Mouse (Mus musculus) heart, embryonic 16.5 days (tissue): Measurements from ENCODE around the gene Ddx43. TPM values are rescaled to one million over a fixed set of nuclear protein-coding genes. Genes with fewer than 3 reads are reported as not detected.
A peak's percentile ranks its signal among the peaks of the same experiment; 100 is the strongest.

ENCODE experiments used
- ATAC-seq: fragments of 200-750 bp; cut with Nextera tagmentation; replicated peaks from 2 replicates; pipeline ENCODE4 v1.8.0; 2017; ENCODE audit warnings: moderate number of reproducible peaks; ENCODE audit not compliant: insufficient read depth, low FRiP score; ENCODE audit errors: extremely low read depth
- H3K27ac ChIP-seq: fragments of 300-500 bp; sonication (generic); 2 replicates; pipeline ENCODE4 v1.5.1; 2014; ENCODE audit warnings: mild to moderate bottlenecking, low read length, control low read depth, moderate library complexity
- H3K27me3 ChIP-seq: fragments of 300-500 bp; sonication (generic); 2 replicates; pipeline ENCODE4 v1.6.1; 2014; ENCODE audit warnings: low read length, mixed read lengths; ENCODE audit not compliant: control insufficient read depth, insufficient read depth
- H3K36me3 ChIP-seq: fragments of 300-500 bp; sonication (generic); 2 replicates; pipeline ENCODE4 v1.6.1; 2014; ENCODE audit not compliant: control insufficient read depth, insufficient read depth
- H3K4me1 ChIP-seq: fragments of 300-500 bp; sonication (generic); 2 replicates; pipeline ENCODE4 v1.6.1; 2014; ENCODE audit warnings: low read length, mixed read lengths; ENCODE audit not compliant: control insufficient read depth, insufficient read depth
- H3K4me2 ChIP-seq: fragments of 300-500 bp; sonication (generic); 2 replicates; pipeline ENCODE4 v1.6.1; 2014; ENCODE audit warnings: low read depth, mild to moderate bottlenecking, control low read depth, low read length
- H3K4me3 ChIP-seq: fragments of 300-500 bp; sonication (generic); 2 replicates; pipeline ENCODE4 v1.5.1; 2014; ENCODE audit warnings: mild to moderate bottlenecking, control low read depth, low read length
- H3K9ac ChIP-seq: fragments of 300-500 bp; sonication (generic); 2 replicates; pipeline ENCODE4 v1.6.1; 2014; ENCODE audit warnings: low read length, control low read depth
- H3K9me3 ChIP-seq: fragments of 300-500 bp; sonication (generic); replicated peaks from 2 replicates; pipeline ENCODE4 v1.6.1; 2016; ENCODE audit warnings: low read length; ENCODE audit not compliant: control insufficient read depth
- WGBS: fragments of 180-500 bp; shearing (Covaris S2); extraction: QIAGEN DNeasy Blood & Tissue Kit; methylation state at CpG from one replicate; pipeline ENCODE4 v1.1.7; 2014; 5-methylcytosine and 5-hydroxymethylcytosine counted together
- polyA plus RNA-seq: library from polyadenylated mRNA; unstranded; fragments of >200 nt; fragmentation: Nextera tagmentation; extraction: Ambion mirVana; gene quantifications from 2 replicates; pipeline ENCODE4 v1.2.1, GENCODE M21; 2015

The Ddx43 gene
- polyA plus RNA-seq, 1 experiment from 2014 or later: 0.08 TPM

DNA sequence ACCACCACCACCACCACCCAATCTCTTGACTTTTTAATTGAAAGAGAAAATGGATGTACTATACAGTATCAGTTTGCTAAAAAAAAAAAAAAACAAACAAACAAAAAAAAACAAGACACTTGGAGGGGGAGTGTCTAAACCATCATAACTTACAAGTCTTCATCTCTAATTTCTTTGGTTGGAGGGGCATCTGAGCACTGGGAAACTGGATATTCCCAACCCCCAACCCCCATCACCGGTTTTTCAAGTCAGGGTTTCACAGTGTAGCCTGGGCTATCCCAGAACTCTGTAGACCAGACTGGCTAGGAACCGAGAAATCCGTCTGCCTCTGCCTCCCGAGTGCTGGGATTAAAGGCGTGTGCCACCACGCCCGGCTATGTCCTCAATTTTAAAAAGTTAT lies 25.8 kb upstream of the Ddx43 start:
- no peak for ATAC-seq
- H3K9ac ChIP-seq: no peak overlapping the region
- no peaks in the 10 kb centered on the region for H3K4me1 ChIP-seq
- no peaks in the 10 kb centered on the region for H3K27me3 ChIP-seq
- H3K36me3 ChIP-seq: no peaks in the 10 kb centered on the region
- H3K27ac ChIP-seq: no peak overlapping the region
- H3K9me3 ChIP-seq: no peaks in the 10 kb centered on the region
- no peak overlapping the region for H3K4me3 ChIP-seq
- H3K4me2 ChIP-seq: no peak overlapping the region
- 85% methylated on average over 7 of the region's 7 CpGs for WGBS

DNA sequence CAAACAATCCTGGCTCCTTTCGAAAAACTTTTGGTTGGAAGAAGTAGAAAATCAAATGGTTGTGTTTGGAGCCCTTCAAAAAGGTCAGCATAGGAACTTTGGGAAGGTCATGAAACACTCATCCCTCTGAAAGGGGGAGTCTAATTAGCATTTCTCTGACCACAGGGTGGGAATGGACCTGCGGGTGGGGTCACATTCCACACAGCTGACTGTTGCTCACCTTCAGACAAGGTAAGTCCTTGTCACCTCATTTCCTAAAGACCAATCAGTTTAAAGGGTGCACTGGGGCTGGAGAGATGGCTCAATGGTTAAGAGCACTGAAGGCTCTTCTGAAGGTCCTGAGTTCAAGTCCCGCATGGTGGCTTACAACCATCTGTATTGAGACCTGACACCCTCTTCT lies 24.1 kb upstream of the Ddx43 start:
- no peak for ATAC-seq
- H3K27me3 ChIP-seq: no peaks in the 10 kb centered on the region
- no peak overlapping the region for H3K4me2 ChIP-seq
- no peak overlapping the region for H3K27ac ChIP-seq
- no peak overlapping the region for H3K9ac ChIP-seq
- H3K4me3 ChIP-seq: no peak overlapping the region
- H3K4me1 ChIP-seq: no peaks in the 10 kb centered on the region
- no peaks in the 10 kb centered on the region for H3K9me3 ChIP-seq
- 94% methylated on average over 3 of the region's 3 CpGs for WGBS
- H3K36me3 ChIP-seq: no peaks in the 10 kb centered on the region

DNA sequence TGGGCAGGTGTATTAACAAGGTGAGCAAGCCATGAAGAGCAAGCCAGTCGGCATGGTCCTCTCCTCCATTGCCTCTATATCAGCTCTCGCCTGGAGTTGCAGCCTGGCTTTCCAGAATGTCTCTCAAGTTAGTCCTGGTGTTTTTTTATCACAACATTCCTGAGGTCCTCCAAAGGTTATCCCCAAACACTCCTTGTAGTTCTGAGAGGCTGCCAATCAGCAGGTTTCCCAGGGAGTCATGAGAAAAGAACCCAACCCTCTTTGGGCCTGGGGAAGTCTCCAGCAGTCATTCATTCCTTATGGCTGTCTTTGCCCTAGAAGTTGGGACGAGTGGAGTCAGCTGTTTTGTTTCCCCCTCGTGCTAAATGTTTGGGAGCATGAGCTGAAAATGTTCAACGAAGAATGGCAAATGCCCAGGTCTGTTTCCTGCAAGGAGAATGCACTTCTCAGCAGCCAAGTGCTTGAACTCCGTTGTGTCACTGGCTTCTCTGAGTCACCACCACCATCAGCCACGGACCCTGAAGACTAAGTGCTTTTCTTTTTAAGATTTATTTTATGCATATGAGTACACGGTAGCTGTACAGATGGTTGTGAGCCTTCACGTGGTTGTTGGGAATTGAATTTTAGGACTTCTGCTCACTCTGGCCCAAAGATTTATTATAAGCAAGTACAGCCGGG lies 22.6 kb upstream of the Ddx43 start:
- H3K4me1 ChIP-seq: peaks cover 1% of the 10 kb centered on the region
- H3K4me2 ChIP-seq: no peak overlapping the region
- 55% methylated on average over 10 of the region's 10 CpGs for WGBS
- no peak overlapping the region for H3K4me3 ChIP-seq
- H3K9ac ChIP-seq: no peak overlapping the region
- H3K36me3 ChIP-seq: no peaks in the 10 kb centered on the region
- H3K27ac ChIP-seq: no peak overlapping the region
- no peaks in the 10 kb centered on the region for H3K27me3 ChIP-seq
- no peaks in the 10 kb centered on the region for H3K9me3 ChIP-seq
- no peak for ATAC-seq

DNA sequence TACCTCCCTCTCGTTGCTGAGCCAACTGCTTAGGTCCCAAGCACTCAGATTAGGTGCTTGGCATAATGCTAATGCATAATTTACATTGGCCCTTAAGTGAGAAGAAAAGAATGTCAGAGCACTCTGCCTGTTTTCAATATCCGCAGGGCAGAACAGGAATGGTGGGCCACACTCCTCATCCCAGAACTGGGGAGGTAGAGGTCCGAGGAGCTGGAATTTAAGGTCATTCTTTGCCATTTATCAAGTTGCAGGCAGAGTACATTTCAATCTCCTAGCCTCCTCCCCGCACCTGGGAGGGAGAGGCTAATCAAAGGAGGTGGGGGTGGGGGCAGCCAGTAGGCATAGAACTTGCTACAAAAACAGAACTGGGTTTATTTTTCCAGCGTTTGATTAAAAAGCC lies 21.2 kb upstream of the Ddx43 start:
- Histone ChIP-seq H3K36me3 (no peaks in the 10 kb centered on the region), H3K27me3 (no peaks in the 10 kb centered on the region), H3K4me1 (peaks cover 5% of the 10 kb centered on the region), H3K9me3 (no peaks in the 10 kb centered on the region), H3K27ac (no peak overlapping the region), H3K4me2 (no peak overlapping the region), H3K4me3 (no peak overlapping the region), H3K9ac (no peak overlapping the region)
- ATAC-seq: no peak
- 49% methylated on average over 5 of the region's 5 CpGs for WGBS

DNA sequence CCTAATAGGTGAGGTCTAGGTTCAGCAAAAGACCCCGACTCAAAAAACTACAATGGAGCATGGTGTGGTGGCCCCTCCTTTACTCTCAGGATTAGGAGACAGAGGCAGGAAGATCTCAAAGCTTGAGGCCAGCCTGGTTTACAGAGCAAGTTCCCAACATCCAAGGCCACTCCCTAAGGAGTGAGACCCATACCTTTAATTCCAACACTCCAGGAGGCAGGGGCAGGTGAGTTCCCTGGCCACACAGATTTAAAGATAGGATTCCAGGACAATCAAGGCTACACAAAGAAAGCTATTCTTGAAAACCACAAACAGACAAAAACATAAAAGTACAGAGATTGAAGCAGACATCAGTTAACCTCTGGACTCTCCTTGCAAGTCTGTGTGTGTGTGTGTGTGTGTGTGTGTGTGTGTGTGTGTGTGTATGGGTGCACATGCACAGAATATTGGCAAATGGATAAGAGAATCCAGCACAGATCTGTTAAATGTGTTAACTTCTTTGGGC lies 20.6 kb upstream of the Ddx43 start:
- no peak for ATAC-seq
- no peak overlapping the region for H3K4me3 ChIP-seq
- no peak overlapping the region for H3K9ac ChIP-seq
- H3K4me2 ChIP-seq: no peak overlapping the region
- no peak overlapping the region for H3K27ac ChIP-seq
- peaks cover 5% of the 10 kb centered on the region for H3K4me1 ChIP-seq
- no peaks in the 10 kb centered on the region for H3K27me3 ChIP-seq
- no peaks in the 10 kb centered on the region for H3K36me3 ChIP-seq
- H3K9me3 ChIP-seq: no peaks in the 10 kb centered on the region
- WGBS: 62% methylated on average over 1 of the region's 1 CpGs

DNA sequence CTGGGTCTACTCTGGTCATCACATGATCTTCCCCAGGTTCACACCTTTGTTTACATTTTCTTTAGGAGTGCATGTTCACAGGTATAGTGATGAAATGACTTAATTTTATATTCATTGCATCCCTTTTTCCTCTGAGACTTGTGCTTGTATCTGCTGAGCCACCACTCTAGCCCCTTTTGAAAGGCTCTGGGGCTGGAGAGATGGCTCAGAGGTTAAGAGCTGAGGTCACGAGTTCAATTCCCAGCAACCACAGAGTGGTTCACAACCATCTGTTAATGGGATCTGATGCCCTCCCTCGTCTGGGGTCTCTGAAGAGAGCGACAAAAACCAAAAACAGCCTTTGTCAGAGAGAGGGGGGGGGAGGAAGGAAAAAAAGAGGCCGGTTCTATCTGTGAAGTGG lies 20.1 kb upstream of the Ddx43 start:
- Histone ChIP-seq H3K4me1 (peaks cover 5% of the 10 kb centered on the region), H3K27ac (no peak overlapping the region), H3K4me3 (no peak overlapping the region), H3K9me3 (no peaks in the 10 kb centered on the region), H3K27me3 (no peaks in the 10 kb centered on the region), H3K36me3 (no peaks in the 10 kb centered on the region), H3K9ac (no peak overlapping the region), H3K4me2 (no peak overlapping the region)
- no peak for ATAC-seq
- WGBS: 67% methylated on average over 4 of the region's 4 CpGs

- no peak for ATAC-seq
- Histone ChIP-seq H3K4me1 (peaks cover 5% of the 10 kb centered on the region), H3K27me3 (no peaks in the 10 kb centered on the region), H3K9me3 (no peaks in the 10 kb centered on the region), H3K4me3 (no peak overlapping the region; the same call in 1 of the 2 replicates), H3K4me2 (peak overlapping the region; percentile 71; the same call in 1 of the 2 replicates), H3K36me3 (no peaks in the 10 kb centered on the region), H3K9ac (no peak overlapping the region), H3K27ac (no peak overlapping the region)
- WGBS: 49% methylated on average over 8 of the region's 8 CpGs
Measured at GRCm38 (mm10) chr9:78377546-78377945, 18.0 kb upstream of the Ddx43 start.

GRCm38 (mm10) chr9:78378113-78378785 lies 17.3 kb upstream of the Ddx43 start, which contains the start of gene Ooep:
Gene Ooep, minus strand, starts transcription at chr9:78378725.
- ATAC-seq: peak; percentile 69; the same call in 1 of the 2 replicates
- Histone ChIP-seq H3K27ac (no peak within 1 kb of the TSS), H3K4me3 (peak within 1 kb of the TSS; percentile 42), H3K27me3 (no peaks in the 10 kb centered on the region), H3K9me3 (no peaks in the 10 kb centered on the region), H3K4me1 (peaks cover 5% of the 10 kb centered on the region), H3K36me3 (no peaks in the 10 kb centered on the region), H3K4me2 (peak within 1 kb of the TSS; percentile 71), H3K9ac (peak within 1 kb of the TSS; percentile 43)
- 3% methylated on average over 23 of the region's 23 CpGs for WGBS

DNA sequence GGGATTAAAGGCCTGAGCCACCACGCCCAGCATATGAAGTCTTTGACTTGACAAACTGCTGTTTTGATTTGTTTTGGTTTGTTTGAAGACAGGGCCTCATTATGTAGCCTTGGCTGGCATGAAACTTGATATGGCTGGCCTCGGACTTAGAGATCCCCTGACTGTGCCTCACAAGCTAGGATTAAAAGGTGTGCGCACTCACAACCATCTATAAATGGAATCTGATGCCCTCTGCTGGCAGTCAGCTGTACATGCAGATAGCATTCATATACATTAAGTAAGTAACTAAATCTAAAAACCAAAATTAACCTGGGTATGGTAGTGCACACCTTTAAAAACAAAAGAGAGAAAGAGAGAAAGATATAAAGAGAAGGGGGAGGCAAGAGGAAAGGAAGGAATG lies 9.7 kb upstream of the Ddx43 start:
- Histone ChIP-seq H3K27me3 (no peaks in the 10 kb centered on the region), H3K4me3 (no peak overlapping the region), H3K9ac (no peak overlapping the region), H3K4me2 (no peak overlapping the region), H3K27ac (no peak overlapping the region), H3K36me3 (no peaks in the 10 kb centered on the region), H3K9me3 (no peaks in the 10 kb centered on the region; the same call in 1 of the 2 replicates), H3K4me1 (no peaks in the 10 kb centered on the region)
- 45% methylated on average over 3 of the region's 3 CpGs for WGBS
- ATAC-seq: no peak
